In genomic region chr5:4496907-4497200, GRCm38 (mm10) we compare ENCODE assay signal across 9 mouse cellular contexts.
DNase-seq lines count a peak whose midpoint lies in the region; ATAC-seq lines count a peak whose summit lies in the region.
"Had no signal": no experiment of that assay in that cellular context is flagged by ENCODE, and none has a peak within 500 bp of the region (broad histone marks: within the 10 kb centered on the region; RNA-seq: fewer than 3 reads in every experiment).

No protein-coding gene starts in this region.

- H3K4me1 ChIP-seq in kidney, embryonic 14.5 days (ENCODE audit: control insufficient read depth, insufficient read depth, low read length): peaks cover 17% of the 10 kb centered on the region; the same call in 1 of the 2 replicates
- peaks cover 34% of the 10 kb centered on the region for H3K4me1 ChIP-seq in forebrain, embryonic 12.5 days
- H3K4me1 ChIP-seq in limb, embryonic 12.5 days (replicated peaks): peaks cover 30% of the 10 kb centered on the region
- H3K4me1 ChIP-seq in neural tube, embryonic 13.5 days (replicated peaks): peaks cover 32% of the 10 kb centered on the region
- H3K4me1 ChIP-seq: liver, embryonic 15.5 days had no signal

- no peak for DNase-seq in kidney, adult 8-10 months
- DNase-seq in right cerebral cortex, postnatal 10 days (ENCODE audit: low spot score in 2 of 2): no peak
- DNase-seq in kidney, postnatal 25 days: no peak

- no peak overlapping the region for H3K4me3 ChIP-seq in kidney, embryonic 14.5 days (ENCODE audit: low read length)
- no peak overlapping the region for H3K4me3 ChIP-seq in forebrain, embryonic 12.5 days (replicated peaks)
- no peak overlapping the region for H3K4me3 ChIP-seq in limb, embryonic 12.5 days (replicated peaks)
- no peak overlapping the region for H3K4me3 ChIP-seq in neural tube, embryonic 13.5 days
- H3K4me3 ChIP-seq: liver, embryonic 15.5 days had no signal

- H3K36me3 ChIP-seq in kidney, embryonic 14.5 days (ENCODE audit: control insufficient read depth, insufficient read depth, low read length): no peaks in the 10 kb centered on the region
- no peaks in the 10 kb centered on the region for H3K36me3 ChIP-seq in forebrain, embryonic 12.5 days (replicated peaks)
- H3K36me3 ChIP-seq in limb, embryonic 12.5 days: no peaks in the 10 kb centered on the region
- H3K36me3 ChIP-seq in neural tube, embryonic 13.5 days: no peaks in the 10 kb centered on the region
- H3K36me3 ChIP-seq: liver, embryonic 15.5 days had no signal

- WGBS in kidney, embryonic 14.5 days: 11% methylated on average over 3 of the region's 3 CpGs
- 33% methylated on average over 3 of the region's 3 CpGs for WGBS in forebrain, embryonic 12.5 days
- WGBS in limb, embryonic 12.5 days: 56% methylated on average over 3 of the region's 3 CpGs
- 58% methylated on average over 3 of the region's 3 CpGs for WGBS in neural tube, embryonic 13.5 days

- H3K4me2 ChIP-seq in kidney, embryonic 14.5 days (replicated peaks; ENCODE audit: low read depth, low read length): peak overlapping the region; percentile 22; the same call in 1 of the 2 replicates
- H3K4me2 ChIP-seq in forebrain, embryonic 12.5 days: peak overlapping the region; percentile 43
- H3K4me2 ChIP-seq in limb, embryonic 12.5 days: peak overlapping the region; percentile 19
- H3K4me2 ChIP-seq in neural tube, embryonic 13.5 days: peak overlapping the region; percentile 40
- H3K4me2 ChIP-seq: liver, embryonic 15.5 days had no signal

- no peak overlapping the region; the same call in 1 of the 2 replicates for H3K27ac ChIP-seq in kidney, embryonic 14.5 days (ENCODE audit: low read depth, low read length)
- no peak overlapping the region for H3K27ac ChIP-seq in forebrain, embryonic 12.5 days
- no peak overlapping the region for H3K27ac ChIP-seq in limb, embryonic 12.5 days
- H3K27ac ChIP-seq in neural tube, embryonic 13.5 days (replicated peaks): peak overlapping the region; percentile 62
- H3K27ac ChIP-seq: liver, embryonic 15.5 days had no signal

- no peaks in the 10 kb centered on the region for H3K9me3 ChIP-seq in kidney, embryonic 14.5 days (ENCODE audit: control insufficient read depth, low read length)
- H3K9me3 ChIP-seq in forebrain, embryonic 12.5 days: no peaks in the 10 kb centered on the region
- H3K9me3 ChIP-seq in limb, embryonic 12.5 days: no peaks in the 10 kb centered on the region
- no peaks in the 10 kb centered on the region for H3K9me3 ChIP-seq in neural tube, embryonic 13.5 days
- H3K9me3 ChIP-seq: liver, embryonic 15.5 days had no signal

- peak; percentile 52; the same call in 1 of the 2 replicates for ATAC-seq in kidney, embryonic 14.5 days (ENCODE audit: low FRiP score, low TSS enrichment)
- ATAC-seq in forebrain, embryonic 12.5 days (ENCODE audit: low FRiP score): no peak
- ATAC-seq in limb, embryonic 12.5 days (ENCODE audit: insufficient number of reproducible peaks, insufficient read depth, low FRiP score, low TSS enrichment, low read depth): no peak
- no peak for ATAC-seq in neural tube, embryonic 13.5 days (ENCODE audit: low read depth)
- no peak for ATAC-seq in activated CD4-positive, CD25-positive, alpha-beta regulatory T cell, adult 4 months

- H3K9ac ChIP-seq in kidney, embryonic 14.5 days (ENCODE audit: low read depth, low read length): peak overlapping the region; percentile 18; the same call in 1 of the 2 replicates
- H3K9ac ChIP-seq in forebrain, embryonic 12.5 days: no peak overlapping the region
- H3K9ac ChIP-seq in limb, embryonic 12.5 days (replicated peaks): no peak overlapping the region
- H3K9ac ChIP-seq in neural tube, embryonic 13.5 days: peak overlapping the region; percentile 35; the same call in 1 of the 2 replicates
- H3K9ac ChIP-seq: liver, embryonic 15.5 days had no signal

- H3K27me3 ChIP-seq in kidney, embryonic 14.5 days (ENCODE audit: control insufficient read depth, insufficient read depth, low read length): no peaks in the 10 kb centered on the region
- H3K27me3 ChIP-seq in forebrain, embryonic 12.5 days: peaks cover 16% of the 10 kb centered on the region; the same call in 1 of the 2 replicates
- H3K27me3 ChIP-seq in limb, embryonic 12.5 days: no peaks in the 10 kb centered on the region
- H3K27me3 ChIP-seq in neural tube, embryonic 13.5 days: 0 out of 2 replicates have a peak, but pooled peaks cover 8% of the 10 kb centered on the region
- H3K27me3 ChIP-seq: liver, embryonic 15.5 days had no signal

Comparison
In these comparisons a context has a peak if more than half of its experiments do, and no peak if none do; other contexts are left out.
1. H3K9ac ChIP-seq: peak in kidney, embryonic 14.5 days (single experiment) and neural tube, embryonic 13.5 days (single experiment); none in forebrain, embryonic 12.5 days (single experiment) and limb, embryonic 12.5 days (single experiment).
2. Peak in every context shown above with its lines, with median percentiles within 50 percentile points of each other: H3K4me2 ChIP-seq.